Comparison of ENCODE assay signal across 20 mouse cellular contexts in the genomic region with DNA sequence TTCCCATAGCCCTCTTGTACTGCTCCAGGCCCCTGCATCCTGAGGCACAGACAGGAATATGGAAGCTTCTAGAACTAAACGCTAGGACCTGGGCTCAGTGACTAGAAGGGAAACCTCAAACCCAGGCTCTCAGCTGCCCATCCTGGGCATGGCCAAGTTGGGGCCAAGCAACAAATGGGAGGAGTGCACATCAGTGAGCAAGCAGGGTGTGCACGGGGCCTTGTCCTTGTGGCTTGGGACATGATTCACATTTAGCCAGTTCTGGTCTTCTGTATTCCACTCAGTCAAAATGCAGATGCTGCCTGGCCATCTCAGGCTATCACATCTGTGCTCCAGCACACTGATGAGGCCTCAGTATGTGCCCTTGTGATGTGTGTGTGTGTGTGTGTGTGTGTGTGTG. TPM values are rescaled to one million over a fixed set of nuclear protein-coding genes. Genes with fewer than 3 reads are reported as not detected.
DNase-seq lines count a peak whose midpoint lies in the region; ATAC-seq and TF ChIP-seq lines count a peak whose summit lies in the region.
"Had no signal": no experiment of that assay in that cellular context is flagged by ENCODE, and none has a peak within 500 bp of the region (broad histone marks: within the 10 kb centered on the region; RNA-seq: fewer than 3 reads in every experiment).

No protein-coding gene starts in this region.

- ATAC-seq in heart, embryonic 13.5 days (ENCODE audit: extremely low read depth, insufficient number of reproducible peaks, low FRiP score, low TSS enrichment) = no peak
- no peak for ATAC-seq in limb, embryonic 14.5 days (ENCODE audit: low FRiP score, low read depth)
- ATAC-seq in midbrain, postnatal 0 days (ENCODE audit: low FRiP score) = no peak
- ATAC-seq: activated CD4-positive, CD25-positive, alpha-beta regulatory T cell, adult 4 months; forebrain, embryonic 15.5 days; liver, postnatal 0 days had no signal

- intact Hi-C loops in heart, postnatal 25 days (cut with DNase I) = no loop called here

- peaks cover 91% of the 10 kb centered on the region for H3K79me2 ChIP-seq in C2C12 (ENCODE audit: control insufficient read depth, insufficient read depth)

- DNase-seq in heart, postnatal 25 days (ENCODE audit: low spot score) = no peak
- peak; percentile 70 to 73 for DNase-seq in adrenal gland, postnatal 36 days
- no peak for DNase-seq in limb, embryonic 14.5 days (ENCODE audit: low spot score)
- no peak for DNase-seq in right cerebral cortex, postnatal 36 days (ENCODE audit: low spot score in 2 of 2)
- DNase-seq in midbrain, postnatal 0 days (ENCODE audit: low spot score) = no peak
- no peak for DNase-seq in retina, postnatal 1 day
- DNase-seq: cerebellum, postnatal 14 days; gastrocnemius, postnatal 10 days; kidney, adult 11 months; kidney, postnatal 25 days; layer of hippocampus, postnatal 36 days; left cerebral cortex, postnatal 4 days; liver, postnatal 0 days; right cerebral cortex, adult 18-20 months had no signal

- no peak for TF ChIP-seq CTCF in C2C12 (IDR thresholded peaks at IDR 0.05; ENCODE audit: control insufficient read depth, insufficient read depth, insufficient read length)
- no peak for TF ChIP-seq CTCF in midbrain, postnatal 0 days (IDR thresholded peaks at IDR 0.05)

- 90% methylated on average over 2 of the region's 2 CpGs for WGBS in heart, embryonic 13.5 days
- WGBS in limb, embryonic 14.5 days = 93% methylated on average over 2 of the region's 2 CpGs
- WGBS in midbrain, postnatal 0 days = 98% methylated on average over 2 of the region's 2 CpGs

- no peaks in the 10 kb centered on the region for H3K9me3 ChIP-seq in heart, embryonic 13.5 days
- no peaks in the 10 kb centered on the region for H3K9me3 ChIP-seq in limb, embryonic 14.5 days (ENCODE audit: control insufficient read depth, low read length)
- H3K9me3 ChIP-seq in midbrain, postnatal 0 days (ENCODE audit: low read length) = no peaks in the 10 kb centered on the region
- H3K9me3 ChIP-seq: forebrain, embryonic 15.5 days; megakaryocyte, embryonic 14.5 days had no signal

- H3K79me3 ChIP-seq in C2C12 (ENCODE audit: low read depth) = peaks cover 48% of the 10 kb centered on the region

- peaks cover 26% of the 10 kb centered on the region for H3K36me3 ChIP-seq in heart, embryonic 13.5 days
- peaks cover 61% of the 10 kb centered on the region for H3K36me3 ChIP-seq in C2C12 (ENCODE audit: control insufficient read depth, insufficient read depth)
- peaks cover 71% of the 10 kb centered on the region for H3K36me3 ChIP-seq in limb, embryonic 14.5 days (ENCODE audit: control insufficient read depth, insufficient read depth, low read length)
- H3K36me3 ChIP-seq in midbrain, postnatal 0 days (ENCODE audit: insufficient read depth, low read length) = no peaks in the 10 kb centered on the region
- H3K36me3 ChIP-seq: forebrain, embryonic 15.5 days had no signal

- peak overlapping the region; percentile 96 for H3K27ac ChIP-seq in heart, embryonic 13.5 days (replicated peaks)
- peak overlapping the region; percentile 91 for H3K27ac ChIP-seq in limb, embryonic 14.5 days (replicated peaks; ENCODE audit: low read depth, low read length)
- no peak overlapping the region for H3K27ac ChIP-seq in midbrain, postnatal 0 days (ENCODE audit: low read depth, low read length)
- H3K27ac ChIP-seq: forebrain, embryonic 15.5 days had no signal

- no peak overlapping the region; the same call in none of the 2 replicates for H3K9ac ChIP-seq in heart, embryonic 13.5 days
- H3K9ac ChIP-seq in limb, embryonic 14.5 days (ENCODE audit: low read depth, low read length, severe bottlenecking) = no peak overlapping the region
- no peak overlapping the region for H3K9ac ChIP-seq in midbrain, postnatal 0 days (replicated peaks; ENCODE audit: low read length, poor library complexity, severe bottlenecking)
- H3K9ac ChIP-seq: forebrain, embryonic 15.5 days; liver, postnatal 0 days had no signal

- no peak overlapping the region for H3K4me3 ChIP-seq in heart, embryonic 13.5 days
- no peak overlapping the region for H3K4me3 ChIP-seq in C2C12 (ENCODE audit: insufficient read depth, poor library complexity, severe bottlenecking)
- H3K4me3 ChIP-seq in limb, embryonic 14.5 days (replicated peaks; ENCODE audit: low read length) = no peak overlapping the region
- no peak overlapping the region for H3K4me3 ChIP-seq in midbrain, postnatal 0 days (ENCODE audit: low read depth, low read length)
- H3K4me3 ChIP-seq: forebrain, embryonic 15.5 days; megakaryocyte, embryonic 14.5 days had no signal

- H3K4me2 ChIP-seq in heart, embryonic 13.5 days = no peak overlapping the region; the same call in 1 of the 2 replicates
- no peak overlapping the region for H3K4me2 ChIP-seq in limb, embryonic 14.5 days (replicated peaks; ENCODE audit: low read depth, low read length, severe bottlenecking)
- no peak overlapping the region for H3K4me2 ChIP-seq in midbrain, postnatal 0 days (ENCODE audit: low read depth, low read length, poor library complexity, severe bottlenecking)
- H3K4me2 ChIP-seq: forebrain, embryonic 15.5 days had no signal

- H3K27me3 ChIP-seq in heart, embryonic 13.5 days (replicated peaks) = no peaks in the 10 kb centered on the region
- no peaks in the 10 kb centered on the region for H3K27me3 ChIP-seq in C2C12 (ENCODE audit: control insufficient read depth, insufficient read depth, insufficient read length)
- no peaks in the 10 kb centered on the region for H3K27me3 ChIP-seq in limb, embryonic 14.5 days (ENCODE audit: control insufficient read depth, insufficient read depth, low read length)
- no peaks in the 10 kb centered on the region for H3K27me3 ChIP-seq in midbrain, postnatal 0 days (ENCODE audit: insufficient read depth, low read length)
- H3K27me3 ChIP-seq: forebrain, embryonic 15.5 days had no signal

- H3ac ChIP-seq in C2C12 (ENCODE audit: control insufficient read depth, insufficient read length, low read depth) = no peak overlapping the region

- peaks cover 74% of the 10 kb centered on the region for H3K4me1 ChIP-seq in heart, embryonic 13.5 days
- H3K4me1 ChIP-seq in limb, embryonic 14.5 days (ENCODE audit: control insufficient read depth, insufficient read depth, low read length) = peaks cover 73% of the 10 kb centered on the region
- H3K4me1 ChIP-seq in midbrain, postnatal 0 days (ENCODE audit: insufficient read depth, low read length) = peaks cover 5% of the 10 kb centered on the region; the same call in 1 of the 2 replicates

- TF ChIP-seq POLR2A in limb, embryonic 14.5 days (IDR thresholded peaks at IDR 0.05; ENCODE audit: borderline replicate concordance, extremely low read depth, insufficient read depth, insufficient read length) = no peak

TF ChIP-seq in C2C12, 6 proteins besides CTCF, POLR2A, EP300 and RAD21:
- peak; percentile 1 for TF ChIP-seq MYOD1 (IDR thresholded peaks at IDR 0.05; ENCODE audit: control insufficient read depth, insufficient read length, low read depth)
- TF ChIP-seq FOSL1 (IDR thresholded peaks at IDR 0.05; ENCODE audit: insufficient read depth, low read length, poor library complexity, severe bottlenecking) = no peak
- TF ChIP-seq MAX (IDR thresholded peaks at IDR 0.05) = peak; percentile 52
- TF ChIP-seq USF1 (IDR thresholded peaks at IDR 0.05; ENCODE audit: low read depth) = no peak

RNA-seq across cellular contexts. Expression of a gene that starts 49.2 kb away (rescaled TPM):
- polyA plus RNA-seq in heart, embryonic 13.5 days (2015; fragmentation: Nextera tagmentation; extraction: Ambion mirVana) = 44.3 and 48.8 TPM in 2 replicates
- 10 to 100 TPM; 50.0 to 58.3 TPM for total RNA-seq in heart, postnatal 25 days (2021)
- polyA plus RNA-seq in C2C12 (2012; fragmentation: generic; extraction: Trizol) = 37.9 TPM
- 10 to 100 TPM; 51.4 to 64.3 TPM for total RNA-seq in adrenal gland, postnatal 36 days (2021)
- polyA plus RNA-seq in limb, embryonic 14.5 days (2012; rRNA removed) = 298 and 304 TPM in 2 replicates
- polyA plus RNA-seq in limb, embryonic 14.5 days (2014; fragmentation: Nextera tagmentation; extraction: Ambion mirVana) = 256 and 260 TPM in 2 replicates
- 16.9 and 23.4 TPM in 2 replicates for total RNA-seq in midbrain, postnatal 0 days (2014; rRNA removed)
- 5.4 and 5.6 TPM in 2 replicates for polyA plus RNA-seq in midbrain, postnatal 0 days (2015; fragmentation: Nextera tagmentation; extraction: Ambion mirVana)
- total RNA-seq: neutrophil, adult 5-6 weeks had no signal
- polyA plus RNA-seq: activated CD4-positive, CD25-positive, alpha-beta regulatory T cell, adult 4 months had no signal

Comparison
In these comparisons a context has a peak if more than half of its experiments do, and no peak if none do; other contexts are left out.
1. DNase-seq: peak in adrenal gland, postnatal 36 days (2 of 2); none in heart, postnatal 25 days (single experiment), limb, embryonic 14.5 days (single experiment), right cerebral cortex, postnatal 36 days (0 of 2), midbrain, postnatal 0 days (single experiment) and retina, postnatal 1 day (single experiment).